Mouse (Mus musculus) lung, postnatal 0 days (tissue): ENCODE results near the gene Pdcl.

Experiments used
- CTCF ChIP-seq: IDR thresholded peaks from 2 replicates; pipeline ENCODE4 v1.5.1; 2016; ENCODE audit warnings: antibody characterized with exemption, mild to moderate bottlenecking
- EP300 ChIP-seq: IDR thresholded peaks from 2 replicates; pipeline ENCODE4 v1.6.1; 2016; ENCODE audit warnings: antibody characterized with exemption, mild to moderate bottlenecking, control low read depth

DNA sequence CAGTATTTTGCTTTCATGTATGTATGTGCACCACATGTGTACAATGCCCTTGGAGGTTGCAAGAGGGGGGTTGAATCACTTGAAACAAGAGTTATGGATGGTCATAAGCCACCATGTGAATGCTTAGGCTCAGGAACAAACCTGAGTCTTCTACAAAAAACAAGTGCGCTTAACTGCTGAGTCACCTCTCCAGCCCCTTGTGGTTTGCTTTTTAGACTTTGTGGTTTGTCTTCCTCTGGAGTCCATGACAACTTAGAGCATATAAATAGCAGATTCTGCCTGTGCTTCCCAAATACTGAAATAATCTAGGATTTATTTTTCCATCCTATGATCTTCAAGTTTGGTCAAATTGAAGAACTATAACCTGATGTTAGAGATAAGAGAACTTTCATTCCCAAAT lies 16.9 kb upstream of the Pdcl start:
- no peak for TF ChIP-seq CTCF
- no peak for TF ChIP-seq EP300
